Mouse (Mus musculus): ENCODE results near the gene Gtpbp3. TPM values are rescaled to one million over a fixed set of nuclear protein-coding genes. Genes with fewer than 3 reads are reported as not detected.
"Not testable (repeated sequence)": the region's sequence is repeated elsewhere in the genome, so short reads cannot be mapped to it uniquely, and the experiment has no call there.

Gene Gtpbp3
- polyA plus RNA-seq, 2 experiments from 2014 or later: 3.9 to 5.1 TPM

- ATAC-seq: no peak
Observed at GRCm38 (mm10) chr8:71497881-71498501, 10.1 kb downstream of the Gtpbp3 start.

DNA sequence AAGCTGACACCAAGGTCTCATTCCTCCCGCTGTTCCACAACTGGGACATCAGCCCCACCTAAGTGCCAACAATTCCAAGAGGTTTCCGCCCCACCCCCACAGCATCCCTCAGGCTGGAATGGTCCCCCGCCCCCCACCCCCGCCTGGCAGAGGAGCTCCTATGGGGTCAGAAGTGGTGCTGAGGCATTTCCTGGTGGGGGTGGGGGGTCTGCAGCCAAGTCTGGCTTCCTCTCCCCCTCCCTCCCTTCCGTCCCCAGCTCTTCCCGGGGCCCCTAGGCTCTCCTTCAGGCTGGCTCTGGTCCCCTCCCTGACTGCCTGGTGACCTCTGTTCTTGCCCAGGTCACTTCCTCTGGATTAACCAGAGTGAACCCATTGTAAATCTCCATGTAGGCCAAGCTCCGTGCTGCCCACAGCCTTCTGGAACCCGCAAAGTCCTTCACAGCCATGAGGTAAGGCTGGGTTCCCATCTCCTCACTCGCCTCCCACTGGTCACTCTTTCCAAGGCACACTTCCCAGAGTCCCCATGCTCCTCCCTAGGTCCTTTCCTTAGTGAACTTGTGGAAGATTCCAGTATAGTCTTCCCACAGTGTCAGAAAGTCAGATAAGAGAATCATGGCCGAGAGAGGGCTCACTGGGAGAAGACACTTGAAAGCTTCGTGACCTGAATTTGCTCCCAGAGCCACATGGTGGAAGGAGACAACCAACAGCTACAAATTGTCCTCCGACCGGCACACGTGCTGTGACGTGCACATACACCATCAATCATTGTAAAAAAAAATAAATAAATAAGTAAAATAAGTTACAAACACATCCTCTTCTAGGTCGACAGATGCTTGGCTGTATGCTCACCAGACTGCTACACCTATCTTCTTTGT, 11.2 kb downstream of the Gtpbp3 start:
- ATAC-seq: no peak

- no peak for ATAC-seq
Observed at GRCm38 (mm10) chr8:71504349-71504748, 16.4 kb downstream of the Gtpbp3 start.

DNA sequence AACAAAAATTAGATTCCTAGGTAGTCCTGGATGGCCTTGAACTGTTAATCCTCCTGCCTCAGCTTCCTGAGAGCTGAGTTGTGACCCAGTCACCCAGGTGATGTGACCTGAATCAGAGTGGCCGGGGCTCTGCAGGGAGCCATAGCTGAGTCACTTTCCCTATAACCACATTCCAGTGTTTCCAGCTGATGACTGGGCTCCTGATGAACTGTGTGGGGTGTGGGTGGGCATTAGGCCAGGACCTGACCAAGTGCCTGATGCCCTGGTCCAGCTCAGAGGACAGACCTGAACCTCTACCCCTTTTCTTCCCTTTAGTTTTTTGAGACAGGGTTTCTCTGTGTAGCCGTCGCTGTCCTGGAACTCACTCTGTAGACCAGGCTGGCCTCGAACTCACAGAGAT, 17.4 kb downstream of the Gtpbp3 start:
- no peak for ATAC-seq

DNA sequence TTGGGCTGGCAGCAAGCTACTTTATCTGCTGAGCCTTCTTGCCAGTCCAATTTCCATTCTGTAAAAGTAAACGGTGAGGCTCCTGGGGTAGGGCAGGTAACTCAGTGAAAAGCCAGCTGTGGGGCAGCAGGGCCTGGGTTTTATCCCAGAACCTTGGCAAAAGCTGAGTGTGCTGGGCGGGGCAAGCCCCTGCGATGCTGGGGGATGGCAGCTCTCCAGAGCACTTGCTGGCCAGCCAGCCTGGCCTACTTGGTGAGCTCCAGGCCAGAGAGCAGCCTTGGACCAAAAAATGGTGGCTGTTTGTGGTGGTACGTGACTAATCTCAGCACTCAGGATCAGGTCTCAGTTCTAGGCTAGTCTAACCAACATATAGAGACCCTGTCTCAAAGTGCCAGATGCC, 18.1 kb downstream of the Gtpbp3 start:
- ATAC-seq: no peak

DNA sequence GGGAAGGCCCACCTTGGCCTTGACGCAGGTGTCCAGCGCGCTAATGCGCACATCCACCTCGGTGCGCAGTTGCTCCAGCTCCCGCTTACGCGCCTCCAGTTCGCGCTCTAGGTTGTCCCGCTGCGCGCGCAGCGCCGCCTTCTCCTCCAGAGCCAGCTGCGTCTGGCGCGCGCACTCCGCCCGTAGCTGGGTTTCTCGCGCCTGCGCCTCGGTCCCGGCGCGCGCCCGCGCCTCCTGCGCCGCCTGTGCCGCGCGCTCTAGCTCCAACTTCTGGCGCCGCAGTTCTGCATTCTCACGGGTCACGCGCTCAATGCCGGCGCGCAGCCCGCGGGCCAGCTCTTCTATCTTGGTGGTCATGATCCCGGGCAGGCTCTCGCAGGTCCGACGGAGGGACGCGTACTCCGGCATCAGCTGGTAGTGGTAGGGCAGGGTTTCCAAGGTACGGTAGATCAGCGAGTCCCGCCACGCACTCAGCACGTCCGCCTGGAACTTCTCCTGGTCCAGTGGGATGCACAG, 19.7 kb downstream of the Gtpbp3 start:
- no peak for ATAC-seq

GRCm38 (mm10) chr8:71509316-71509715, 21.4 kb downstream of the Gtpbp3 start:
- ATAC-seq: no peak

- no peak for ATAC-seq
Observed at GRCm38 (mm10) chr8:71511644-71512043, 23.7 kb downstream of the Gtpbp3 start, which contains the start of gene Plvap. Plvap (minus strand) TSS chr8:71511752.

DNA sequence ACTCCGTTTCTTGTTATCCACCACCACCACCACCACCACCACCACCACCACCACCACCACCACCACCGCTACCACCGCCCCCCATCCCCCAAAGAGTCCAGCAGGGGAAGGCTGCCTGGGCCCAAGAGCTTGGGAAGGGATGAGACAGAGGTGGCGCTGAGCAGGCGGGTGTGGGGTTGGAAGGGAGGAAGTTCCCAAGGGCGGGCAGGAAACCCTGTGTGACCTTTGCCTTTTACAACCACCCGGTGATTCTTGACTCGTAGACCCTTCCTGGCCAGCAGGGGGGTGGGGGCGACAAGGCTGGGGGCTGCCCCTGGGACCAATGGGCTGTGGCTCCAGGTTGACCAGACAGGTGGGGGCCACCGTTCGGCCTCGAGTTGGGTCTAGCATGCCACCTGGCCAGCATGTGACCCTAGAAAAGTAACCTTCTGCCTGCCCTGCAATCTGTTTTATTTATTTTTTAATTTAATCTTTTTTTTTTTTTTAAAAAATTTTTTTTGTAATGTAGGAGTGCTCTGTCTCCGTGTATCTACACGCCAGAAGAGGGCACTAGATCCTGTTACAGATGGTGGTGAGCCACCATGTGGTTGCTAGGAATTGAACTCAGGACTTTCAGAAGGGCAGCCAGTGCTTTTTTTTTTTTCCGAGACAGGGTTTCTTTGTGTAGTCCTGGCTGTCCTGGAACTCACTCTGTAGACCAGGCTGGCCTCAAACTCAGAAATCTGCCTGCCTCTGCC, 25.3 kb downstream of the Gtpbp3 start:
- no peak for ATAC-seq

DNA sequence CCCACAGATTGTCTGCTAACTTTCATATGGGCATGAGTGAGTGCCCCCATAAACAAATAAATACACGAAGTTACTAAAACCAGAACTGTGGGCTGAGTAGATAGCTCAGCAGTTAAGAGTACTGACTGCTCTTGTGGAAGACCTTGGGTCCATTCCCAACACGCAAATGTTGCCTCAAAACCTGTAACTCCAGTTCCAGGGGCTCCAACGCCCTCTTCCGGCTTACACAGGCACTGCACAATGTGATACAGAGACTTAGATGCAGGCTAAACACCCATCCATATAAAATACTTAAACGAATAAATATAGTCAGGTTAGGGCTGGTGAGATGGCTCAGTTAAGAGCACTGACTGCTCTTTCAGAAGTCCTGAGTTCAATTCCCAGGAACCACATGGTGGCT, 27.1 kb downstream of the Gtpbp3 start:
- no peak for ATAC-seq

GRCm38 (mm10) chr8:71516786-71517185, 28.9 kb downstream of the Gtpbp3 start:
- no peak for ATAC-seq

DNA sequence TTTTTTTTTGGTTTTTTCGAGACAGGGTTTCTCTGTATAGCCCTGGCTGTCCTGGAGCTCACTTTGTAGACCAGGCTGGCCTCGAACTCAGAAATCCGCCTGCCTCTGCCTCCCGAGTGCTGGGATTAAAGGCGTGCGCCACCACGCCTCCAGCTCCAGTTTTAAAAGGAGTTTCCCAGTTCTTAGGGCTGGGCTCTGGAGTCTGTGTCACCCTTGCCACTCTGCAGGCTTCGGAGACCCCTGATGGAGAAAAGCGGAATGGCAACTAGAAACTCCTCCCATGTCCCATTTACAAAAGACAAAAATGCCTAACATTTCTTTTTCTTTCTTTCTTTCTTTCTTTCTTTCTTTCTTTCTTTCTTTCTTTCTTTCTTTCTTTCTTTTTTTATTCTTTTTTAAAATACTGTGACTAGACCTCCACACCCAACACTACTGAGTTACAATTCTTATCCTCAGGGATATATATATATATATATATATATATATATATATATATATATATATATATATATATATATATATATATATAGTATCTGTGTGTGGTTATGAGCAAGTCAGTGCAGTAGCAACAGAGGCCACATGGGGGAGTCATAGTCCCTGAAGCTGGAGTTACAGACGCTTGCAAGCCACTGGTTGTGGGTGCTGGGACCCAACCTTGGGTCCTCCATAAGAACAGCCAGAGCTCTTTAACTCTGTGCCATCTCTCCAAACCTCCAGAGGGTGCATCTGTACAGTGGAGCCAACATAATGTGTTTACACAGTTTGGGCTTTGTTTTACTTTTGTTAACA, 31.3 kb downstream of the Gtpbp3 start:
- not testable (repeated sequence) for ATAC-seq

GRCm38 (mm10) chr8:71521634-71522033, 33.7 kb downstream of the Gtpbp3 start:
- peak; percentile 78 for ATAC-seq

- no peak for ATAC-seq
Observed at GRCm38 (mm10) chr8:71525226-71526050, 37.5 kb downstream of the Gtpbp3 start, which contains the start of gene Ccdc194. Ccdc194 (minus strand) TSS chr8:71525711.

GRCm38 (mm10) chr8:71526272-71526671, 38.4 kb downstream of the Gtpbp3 start:
- ATAC-seq: no peak

- no peak for ATAC-seq
Observed at GRCm38 (mm10) chr8:71527162-71527870, 39.4 kb downstream of the Gtpbp3 start.

GRCm38 (mm10) chr8:71528362-71529073, 40.6 kb downstream of the Gtpbp3 start:
- peak; percentile 99 for ATAC-seq

DNA sequence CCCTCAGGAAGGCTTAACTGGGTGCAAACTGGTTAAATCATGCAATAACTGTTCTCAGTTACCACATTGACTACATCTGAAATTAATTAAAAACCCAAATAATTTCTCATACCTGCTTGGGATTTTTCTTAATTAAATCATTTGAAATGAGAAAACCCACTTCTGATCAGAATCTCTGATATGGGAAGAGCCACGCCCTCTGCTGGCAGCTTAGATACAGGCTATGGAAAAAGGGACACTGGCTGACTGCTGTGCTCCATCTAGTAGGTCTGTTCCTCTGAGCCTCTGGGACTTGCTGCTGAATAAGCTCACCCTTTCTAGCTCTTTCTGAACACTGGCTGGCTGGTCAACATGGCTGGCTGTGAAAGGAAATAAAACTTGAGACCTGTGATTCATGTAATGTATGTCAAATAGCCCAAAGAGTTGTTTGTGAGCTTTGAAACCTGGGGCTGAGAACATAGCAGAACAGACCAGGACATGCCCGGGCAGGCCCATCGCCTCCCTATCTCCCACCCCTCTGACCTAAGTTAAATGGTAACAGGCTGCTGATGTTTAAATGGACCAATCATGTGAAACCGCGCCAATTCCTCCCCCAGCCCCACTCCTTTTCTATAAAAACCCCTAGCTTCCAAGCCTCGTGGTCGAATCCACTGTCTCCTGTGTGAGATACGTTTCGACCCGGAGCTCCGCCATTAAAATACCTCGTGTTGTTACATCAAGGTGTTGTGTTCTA, 43.0 kb downstream of the Gtpbp3 start:
- not testable (repeated sequence) for ATAC-seq

DNA sequence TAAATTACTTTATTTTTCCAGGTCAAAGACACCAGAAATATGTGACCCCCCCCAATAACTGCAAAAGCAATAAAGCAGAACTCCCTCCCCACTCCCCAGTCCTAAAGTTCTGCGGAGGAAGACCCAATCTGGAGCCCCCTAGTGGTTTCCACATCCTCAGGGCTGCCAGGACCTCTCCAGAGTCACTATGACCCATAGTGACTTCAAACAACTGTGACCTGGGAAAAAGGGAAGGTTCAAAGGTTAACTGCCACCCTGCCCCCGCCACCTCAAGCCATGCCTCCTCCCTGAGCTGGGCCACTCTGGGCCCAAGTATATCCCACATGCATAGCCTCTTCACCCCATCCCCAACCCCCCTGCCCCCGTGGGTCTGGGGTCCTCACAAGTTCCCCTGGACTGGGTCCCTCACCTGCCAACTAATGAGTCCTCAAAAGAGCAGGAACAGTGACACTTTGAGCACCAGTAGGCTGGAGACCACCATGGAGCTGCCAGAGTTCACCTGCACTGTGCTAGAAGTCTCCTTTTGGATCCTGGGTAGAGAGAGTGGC, 46.4 kb downstream of the Gtpbp3 start:
- no peak for ATAC-seq

Data from activated CD4-positive, CD25-positive, alpha-beta regulatory T cell, adult 4 months (primary cell).